Mouse (Mus musculus): ENCODE data around the gene Slc44a5. TPM values are rescaled to one million over a fixed set of nuclear protein-coding genes. Genes with fewer than 3 reads are reported as not detected.

Slc44a5 gene
- polyA plus RNA-seq, 1 experiment from 2014 or later: 0.97 TPM

- no peaks in the 10 kb centered on the region for H3K36me3 ChIP-seq
- H3K4me1 ChIP-seq (replicated peaks): no peaks in the 10 kb centered on the region
- ATAC-seq: no peak
- H3K27me3 ChIP-seq (replicated peaks): no peaks in the 10 kb centered on the region
- no peaks in the 10 kb centered on the region for H3K9me3 ChIP-seq
- no peak overlapping the region for H3K27ac ChIP-seq
- WGBS: 88% methylated on average over 4 of the region's 4 CpGs
- no peak overlapping the region for H3K4me2 ChIP-seq (replicated peaks)
- H3K9ac ChIP-seq: no peak overlapping the region
- no peak overlapping the region for H3K4me3 ChIP-seq (replicated peaks)
Measured at GRCm38 (mm10) chr3:154115478-154115877, 142.2 kb downstream of the Slc44a5 start.

GRCm38 (mm10) chr3:154116000-154116399 is 142.8 kb downstream of the Slc44a5 start:
- no peaks in the 10 kb centered on the region for H3K9me3 ChIP-seq
- H3K4me3 ChIP-seq (replicated peaks): no peak overlapping the region
- H3K27ac ChIP-seq: no peak overlapping the region
- ATAC-seq: no peak
- no peaks in the 10 kb centered on the region for H3K4me1 ChIP-seq (replicated peaks)
- no peaks in the 10 kb centered on the region for H3K27me3 ChIP-seq (replicated peaks)
- H3K4me2 ChIP-seq (replicated peaks): no peak overlapping the region
- no peak overlapping the region for H3K9ac ChIP-seq
- 87% methylated on average over 5 of the region's 5 CpGs for WGBS
- no peaks in the 10 kb centered on the region for H3K36me3 ChIP-seq

- 75% methylated on average over 6 of the region's 6 CpGs for WGBS
- no peak overlapping the region for H3K9ac ChIP-seq
- H3K27ac ChIP-seq: no peak overlapping the region
- H3K36me3 ChIP-seq: no peaks in the 10 kb centered on the region
- H3K4me2 ChIP-seq (replicated peaks): no peak overlapping the region
- H3K4me3 ChIP-seq (replicated peaks): no peak overlapping the region
- no peaks in the 10 kb centered on the region for H3K4me1 ChIP-seq (replicated peaks)
- no peak for ATAC-seq
- no peaks in the 10 kb centered on the region for H3K27me3 ChIP-seq (replicated peaks)
- H3K9me3 ChIP-seq: no peaks in the 10 kb centered on the region
Measured at GRCm38 (mm10) chr3:154118992-154119603, 145.9 kb downstream of the Slc44a5 start.

- no peak for ATAC-seq
- Histone ChIP-seq H3K4me3 (replicated peaks) (no peak overlapping the region), H3K36me3 (no peaks in the 10 kb centered on the region), H3K27me3 (replicated peaks) (no peaks in the 10 kb centered on the region), H3K4me1 (replicated peaks) (no peaks in the 10 kb centered on the region), H3K4me2 (replicated peaks) (no peak overlapping the region), H3K9ac (no peak overlapping the region), H3K9me3 (no peaks in the 10 kb centered on the region), H3K27ac (no peak overlapping the region)
- 81% methylated on average over 3 of the region's 3 CpGs for WGBS
Measured at GRCm38 (mm10) chr3:154122531-154122930, 149.3 kb downstream of the Slc44a5 start.

GRCm38 (mm10) chr3:154124890-154125575 is 151.8 kb downstream of the Slc44a5 start:
- Histone ChIP-seq H3K9me3 (no peaks in the 10 kb centered on the region), H3K36me3 (no peaks in the 10 kb centered on the region), H3K9ac (no peak overlapping the region), H3K4me3 (replicated peaks) (no peak overlapping the region), H3K27me3 (replicated peaks) (no peaks in the 10 kb centered on the region), H3K27ac (no peak overlapping the region), H3K4me2 (replicated peaks) (no peak overlapping the region), H3K4me1 (replicated peaks) (no peaks in the 10 kb centered on the region)
- ATAC-seq: no peak
- 83% methylated on average over 15 of the region's 15 CpGs for WGBS

GRCm38 (mm10) chr3:154125768-154126376 is 152.6 kb downstream of the Slc44a5 start:
- Histone ChIP-seq H3K9me3 (no peaks in the 10 kb centered on the region), H3K27ac (no peak overlapping the region), H3K9ac (no peak overlapping the region), H3K4me3 (replicated peaks) (no peak overlapping the region), H3K4me2 (replicated peaks) (no peak overlapping the region), H3K4me1 (replicated peaks) (no peaks in the 10 kb centered on the region), H3K27me3 (replicated peaks) (no peaks in the 10 kb centered on the region), H3K36me3 (no peaks in the 10 kb centered on the region)
- no peak for ATAC-seq
- WGBS: 77% methylated on average over 7 of the region's 7 CpGs

GRCm38 (mm10) chr3:154127246-154127645 is 154.0 kb downstream of the Slc44a5 start:
- no peak for ATAC-seq
- no peak overlapping the region for H3K4me2 ChIP-seq (replicated peaks)
- WGBS: 81% methylated on average over 3 of the region's 3 CpGs
- no peak overlapping the region for H3K9ac ChIP-seq
- H3K4me3 ChIP-seq (replicated peaks): no peak overlapping the region
- no peak overlapping the region for H3K27ac ChIP-seq
- no peaks in the 10 kb centered on the region for H3K9me3 ChIP-seq
- H3K4me1 ChIP-seq (replicated peaks): no peaks in the 10 kb centered on the region
- no peaks in the 10 kb centered on the region for H3K36me3 ChIP-seq
- no peaks in the 10 kb centered on the region for H3K27me3 ChIP-seq (replicated peaks)

- H3K4me2 ChIP-seq (replicated peaks): no peak overlapping the region
- H3K36me3 ChIP-seq: no peaks in the 10 kb centered on the region
- H3K4me3 ChIP-seq (replicated peaks): no peak overlapping the region
- no peak overlapping the region for H3K9ac ChIP-seq
- WGBS: 64% methylated on average over 4 of the region's 4 CpGs
- H3K4me1 ChIP-seq (replicated peaks): no peaks in the 10 kb centered on the region
- ATAC-seq: no peak
- no peaks in the 10 kb centered on the region for H3K9me3 ChIP-seq
- no peaks in the 10 kb centered on the region for H3K27me3 ChIP-seq (replicated peaks)
- no peak overlapping the region for H3K27ac ChIP-seq
Measured at GRCm38 (mm10) chr3:154129036-154129435, 155.8 kb downstream of the Slc44a5 start.

GRCm38 (mm10) chr3:154130431-154131114 is 157.3 kb downstream of the Slc44a5 start:
- Histone ChIP-seq H3K4me3 (replicated peaks) (no peak overlapping the region), H3K9me3 (no peaks in the 10 kb centered on the region), H3K27ac (no peak overlapping the region), H3K36me3 (no peaks in the 10 kb centered on the region), H3K27me3 (replicated peaks) (no peaks in the 10 kb centered on the region), H3K9ac (no peak overlapping the region), H3K4me1 (replicated peaks) (no peaks in the 10 kb centered on the region), H3K4me2 (replicated peaks) (no peak overlapping the region)
- 81% methylated on average over 6 of the region's 6 CpGs for WGBS
- ATAC-seq: no peak

GRCm38 (mm10) chr3:154133986-154134385 is 160.8 kb downstream of the Slc44a5 start:
- 74% methylated on average over 6 of the region's 6 CpGs for WGBS
- no peaks in the 10 kb centered on the region for H3K36me3 ChIP-seq
- ATAC-seq: no peak
- no peak overlapping the region for H3K4me2 ChIP-seq (replicated peaks)
- no peak overlapping the region for H3K4me3 ChIP-seq (replicated peaks)
- H3K27me3 ChIP-seq (replicated peaks): no peaks in the 10 kb centered on the region
- no peak overlapping the region for H3K9ac ChIP-seq
- H3K9me3 ChIP-seq: no peaks in the 10 kb centered on the region
- H3K4me1 ChIP-seq (replicated peaks): no peaks in the 10 kb centered on the region
- no peak overlapping the region for H3K27ac ChIP-seq

- Histone ChIP-seq H3K27me3 (replicated peaks) (no peaks in the 10 kb centered on the region), H3K9me3 (no peaks in the 10 kb centered on the region), H3K4me2 (replicated peaks) (no peak overlapping the region), H3K36me3 (no peaks in the 10 kb centered on the region), H3K27ac (no peak overlapping the region), H3K4me3 (replicated peaks) (no peak overlapping the region), H3K9ac (no peak overlapping the region), H3K4me1 (replicated peaks) (no peaks in the 10 kb centered on the region)
- no peak for ATAC-seq
- 67% methylated on average over 2 of the region's 2 CpGs for WGBS
Measured at GRCm38 (mm10) chr3:154134701-154135100, 161.5 kb downstream of the Slc44a5 start.

GRCm38 (mm10) chr3:154136501-154136900 is 163.3 kb downstream of the Slc44a5 start:
- Histone ChIP-seq H3K4me3 (replicated peaks) (no peak overlapping the region), H3K9me3 (no peaks in the 10 kb centered on the region), H3K4me1 (replicated peaks) (no peaks in the 10 kb centered on the region), H3K4me2 (replicated peaks) (no peak overlapping the region), H3K27ac (no peak overlapping the region), H3K27me3 (replicated peaks) (no peaks in the 10 kb centered on the region), H3K9ac (no peak overlapping the region), H3K36me3 (no peaks in the 10 kb centered on the region)
- 88% methylated on average over 3 of the region's 3 CpGs for WGBS
- ATAC-seq: no peak

Measured in intestine, embryonic 15.5 days (tissue).